Mouse (Mus musculus) forebrain, embryonic 13.5 days (tissue): Measurements from ENCODE around the gene Spata2l. TPM values are rescaled to one million over a fixed set of nuclear protein-coding genes. Genes with fewer than 3 reads are reported as not detected.
A peak's percentile ranks its signal among the peaks of the same experiment; 100 is the strongest.
"Not testable (repeated sequence)": the region's sequence is repeated elsewhere in the genome, so short reads cannot be mapped to it uniquely, and the experiment has no call there.

ENCODE experiments used
- ATAC-seq: fragments of 200-750 bp; cut with Nextera tagmentation; 2 replicates; pipeline ENCODE4 v1.8.0; 2017
- H3K27ac ChIP-seq: fragments of 300-500 bp; sonication (generic); 2 replicates; pipeline ENCODE4 v1.5.1; 2015; ENCODE audit warnings: inconsistent platforms, mild to moderate bottlenecking, moderate library complexity
- H3K27me3 ChIP-seq: fragments of 300-500 bp; sonication (generic); 2 replicates; pipeline ENCODE4 v1.6.1; 2015; ENCODE audit warnings: mild to moderate bottlenecking, inconsistent platforms
- H3K36me3 ChIP-seq: fragments of 300-500 bp; sonication (generic); 2 replicates; pipeline ENCODE4 v1.6.1; 2015; ENCODE audit warnings: mild to moderate bottlenecking, inconsistent platforms; ENCODE audit not compliant: poor library complexity, severe bottlenecking
- H3K4me1 ChIP-seq: fragments of 300-500 bp; sonication (generic); 2 replicates; pipeline ENCODE4 v1.6.1; 2015; ENCODE audit warnings: inconsistent platforms
- H3K4me2 ChIP-seq: fragments of 300-500 bp; sonication (generic); 2 replicates; pipeline ENCODE4 v1.6.1; 2015; ENCODE audit warnings: inconsistent platforms, mild to moderate bottlenecking, moderate library complexity
- H3K4me3 ChIP-seq: fragments of 300-500 bp; sonication (generic); 2 replicates; pipeline ENCODE4 v1.5.1; 2015; ENCODE audit warnings: mild to moderate bottlenecking, inconsistent platforms
- H3K9ac ChIP-seq: fragments of 300-500 bp; sonication (generic); 2 replicates; pipeline ENCODE4 v1.6.1; 2015; ENCODE audit warnings: mild to moderate bottlenecking, inconsistent platforms
- H3K9me3 ChIP-seq: fragments of 300-500 bp; sonication (generic); replicated peaks from 2 replicates; pipeline ENCODE4 v1.6.1; 2016; ENCODE audit warnings: inconsistent platforms
- whole genome bisulfite sequencing: fragments of 180-500 bp; shearing (Covaris S2); methylation state at CpG from one replicate; pipeline ENCODE4 v1.1.7; 2015; 5-methylcytosine and 5-hydroxymethylcytosine counted together
- polyA plus RNA-seq: library from polyadenylated mRNA; unstranded; fragments of >200 nt; fragmentation: Nextera tagmentation; extraction: Ambion mirVana; gene quantifications from 2 replicates; pipeline ENCODE4 v1.2.1, GENCODE M21; 2015

Spata2l gene
- polyA plus RNA-seq, 1 experiment from 2014 or later = 1.4 TPM

DNA sequence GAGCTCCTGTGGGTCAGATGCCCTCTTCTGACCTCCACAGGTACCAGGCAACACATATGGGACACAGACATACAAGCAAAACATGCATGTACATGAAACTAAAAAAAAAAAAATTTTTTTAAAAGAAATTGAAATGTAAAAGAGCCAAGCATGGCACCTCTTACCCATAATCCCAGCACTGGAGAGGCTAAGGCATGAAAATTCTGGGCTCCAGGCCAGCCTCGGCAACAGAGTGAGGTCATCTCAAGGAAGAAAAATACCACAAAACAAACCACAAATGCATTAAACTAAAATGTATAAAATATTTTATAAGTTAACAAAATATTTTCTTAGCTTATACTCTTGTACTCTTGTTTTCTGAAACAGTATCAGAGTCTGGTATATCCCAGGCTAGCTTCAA lies 15.1 kb downstream of the Spata2l start:
- no peak overlapping the region for H3K9ac ChIP-seq
- H3K36me3 ChIP-seq = no peaks in the 10 kb centered on the region
- ATAC-seq = no peak
- H3K27ac ChIP-seq = no peak overlapping the region
- H3K9me3 ChIP-seq = no peaks in the 10 kb centered on the region
- no peak overlapping the region for H3K4me3 ChIP-seq
- no peak overlapping the region for H3K4me2 ChIP-seq
- H3K27me3 ChIP-seq = no peaks in the 10 kb centered on the region
- peaks cover 15% of the 10 kb centered on the region for H3K4me1 ChIP-seq
- WGBS = 92% methylated on average over 1 of the region's 1 CpGs

DNA sequence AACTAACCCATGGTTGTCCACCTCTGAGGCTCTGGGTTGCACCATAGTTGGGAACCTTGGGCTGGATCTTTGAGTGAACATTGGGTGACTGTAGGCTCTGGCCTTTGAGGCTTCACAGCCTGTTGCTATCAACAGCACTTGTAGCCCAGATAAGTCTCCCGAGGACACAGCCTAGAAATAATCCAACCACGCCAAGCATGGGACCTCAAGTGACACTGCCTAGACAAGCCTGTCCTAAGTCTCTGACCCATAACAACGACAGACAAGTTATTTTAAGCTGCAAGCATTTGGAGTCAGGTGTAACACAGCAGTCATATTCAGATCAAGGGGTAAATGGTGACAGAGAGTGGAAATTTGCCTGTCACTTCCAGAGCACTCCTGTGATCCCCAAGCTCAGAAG lies 20.6 kb downstream of the Spata2l start:
- Histone ChIP-seq H3K4me2 (no peak overlapping the region), H3K9ac (no peak overlapping the region), H3K27me3 (no peaks in the 10 kb centered on the region), H3K36me3 (no peaks in the 10 kb centered on the region), H3K4me3 (no peak overlapping the region), H3K27ac (no peak overlapping the region), H3K9me3 (no peaks in the 10 kb centered on the region), H3K4me1 (peaks cover 23% of the 10 kb centered on the region)
- ATAC-seq = no peak
- WGBS = 78% methylated on average over 3 of the region's 3 CpGs

- WGBS = 22% methylated on average over 22 of the region's 22 CpGs
- H3K36me3 ChIP-seq = peaks cover 21% of the 10 kb centered on the region
- no peaks in the 10 kb centered on the region for H3K9me3 ChIP-seq
- H3K4me1 ChIP-seq = peaks cover 23% of the 10 kb centered on the region
- peak overlapping the region; percentile 95 for H3K4me3 ChIP-seq
- H3K4me2 ChIP-seq = peak overlapping the region; percentile 95
- H3K27me3 ChIP-seq = no peaks in the 10 kb centered on the region
- H3K9ac ChIP-seq = peak overlapping the region; percentile 97
- ATAC-seq = no peak; the same call in none of the 2 replicates
- 0 out of 2 replicates have a peak overlapping the region, but pooled peaks have one; percentile 8 for H3K27ac ChIP-seq
Measured at GRCm38 (mm10) chr8:123213118-123213772, 22.8 kb downstream of the Spata2l start.

- H3K36me3 ChIP-seq = peaks cover 29% of the 10 kb centered on the region
- no peaks in the 10 kb centered on the region for H3K9me3 ChIP-seq
- peak; percentile 95 for ATAC-seq
- under 1% methylated on average over 76 of the region's 76 CpGs for WGBS
- H3K27ac ChIP-seq = 0 out of 2 replicates have a peak within 1 kb of the TSS, but pooled peaks have one; percentile 8
- H3K4me3 ChIP-seq = peak within 1 kb of the TSS; percentile 95
- H3K27me3 ChIP-seq = no peaks in the 10 kb centered on the region
- peak within 1 kb of the TSS; percentile 97 for H3K9ac ChIP-seq
- peaks cover 23% of the 10 kb centered on the region for H3K4me1 ChIP-seq
- H3K4me2 ChIP-seq = peak within 1 kb of the TSS; percentile 95
Measured at GRCm38 (mm10) chr8:123212321-123213117, 23.5 kb downstream of the Spata2l start, which contains the start of the genes Chmp1a and Spata33. Gene Chmp1a, minus strand, starts transcription at chr8:123212763. Gene Spata33, plus strand, starts transcription at chr8:123212832.

GRCm38 (mm10) chr8:123211876-123212275 lies 24.2 kb downstream of the Spata2l start:
- Histone ChIP-seq H3K9ac (peak overlapping the region; percentile 97), H3K27ac (no peak overlapping the region), H3K27me3 (no peaks in the 10 kb centered on the region), H3K36me3 (peaks cover 35% of the 10 kb centered on the region), H3K4me1 (peaks cover 23% of the 10 kb centered on the region), H3K9me3 (no peaks in the 10 kb centered on the region), H3K4me2 (peak overlapping the region; percentile 95), H3K4me3 (peak overlapping the region; percentile 95)
- ATAC-seq = no peak
- WGBS = 52% methylated on average over 10 of the region's 10 CpGs

DNA sequence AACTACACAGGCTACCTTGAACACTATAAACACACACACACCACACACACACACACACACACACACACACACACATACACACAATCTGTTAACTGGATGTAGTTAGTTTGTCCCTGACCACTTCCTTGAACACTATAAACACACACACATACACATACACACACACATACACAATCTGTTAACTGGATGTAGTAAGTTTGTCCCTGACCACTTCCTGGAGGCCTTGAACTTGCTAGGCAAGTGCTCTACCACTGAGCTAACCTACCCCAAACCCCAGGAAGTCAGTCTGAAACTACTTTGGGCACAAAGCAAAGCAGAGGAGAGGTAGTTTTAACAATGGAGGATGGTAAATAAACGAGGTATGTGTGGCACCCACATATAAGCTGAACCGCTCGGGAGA lies 32.5 kb downstream of the Spata2l start:
- 92% methylated on average over 3 of the region's 3 CpGs for WGBS

DNA sequence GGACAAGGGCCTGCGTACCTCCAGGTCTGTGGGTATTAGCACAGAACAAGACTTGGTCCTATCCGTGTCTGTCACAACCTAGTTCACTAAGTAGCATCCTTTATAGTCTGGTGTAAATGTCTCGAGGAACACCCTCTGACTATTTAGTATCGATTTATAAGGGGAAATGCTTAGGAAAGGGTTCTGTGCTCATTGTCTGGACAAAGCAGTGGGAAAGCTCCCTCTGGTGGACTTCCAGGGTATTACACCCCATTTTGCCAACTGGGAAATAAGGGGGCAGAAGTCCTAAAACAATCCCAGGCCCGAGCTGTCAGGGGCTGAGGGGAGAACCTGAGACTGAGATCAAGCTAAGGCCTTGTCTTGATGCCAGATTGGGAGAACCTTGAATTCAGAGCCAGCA lies 33.7 kb downstream of the Spata2l start:
- peak; percentile 24; the same call in 1 of the 2 replicates for ATAC-seq
- 24% methylated on average over 5 of the region's 5 CpGs for WGBS
- no peak overlapping the region for H3K9ac ChIP-seq
- peaks cover 35% of the 10 kb centered on the region for H3K36me3 ChIP-seq
- H3K4me1 ChIP-seq = no peaks in the 10 kb centered on the region
- H3K27me3 ChIP-seq = peaks cover 3% of the 10 kb centered on the region; the same call in 1 of the 2 replicates
- no peak overlapping the region for H3K4me2 ChIP-seq
- no peak overlapping the region for H3K4me3 ChIP-seq
- H3K27ac ChIP-seq = no peak overlapping the region
- H3K9me3 ChIP-seq = no peaks in the 10 kb centered on the region

More for the DNA sequence above, 32.5 kb downstream of the Spata2l start:
- Histone ChIP-seq H3K36me3 (peaks cover 48% of the 10 kb centered on the region), H3K9ac (no peak overlapping the region), H3K27me3 (peaks cover 3% of the 10 kb centered on the region; the same call in 1 of the 2 replicates), H3K4me1 (no peaks in the 10 kb centered on the region), H3K27ac (no peak overlapping the region), H3K9me3 (no peaks in the 10 kb centered on the region), H3K4me3 (no peak overlapping the region), H3K4me2 (no peak overlapping the region)
- no peak for ATAC-seq

DNA sequence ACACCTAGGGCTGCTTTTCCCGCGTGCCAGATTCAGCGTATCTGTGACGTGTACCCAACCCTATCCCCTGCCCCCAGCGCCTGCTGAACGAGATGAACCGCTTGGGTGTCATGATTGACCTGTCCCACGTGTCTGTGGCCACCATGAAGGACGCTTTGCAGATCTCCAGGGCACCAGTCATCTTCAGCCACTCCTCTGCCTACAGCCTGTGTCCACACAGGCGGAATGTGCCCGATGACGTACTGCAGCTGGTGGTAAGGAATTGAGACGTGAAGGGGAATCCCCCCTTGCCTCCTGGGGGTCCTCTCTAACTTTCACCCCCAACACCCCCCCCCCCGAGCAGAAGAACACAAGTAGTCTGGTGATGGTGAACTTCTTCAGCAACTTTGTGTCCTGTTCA lies 36.2 kb downstream of the Spata2l start:
- H3K9me3 ChIP-seq = no peaks in the 10 kb centered on the region
- H3K4me3 ChIP-seq = no peak overlapping the region
- no peak overlapping the region for H3K9ac ChIP-seq
- peaks cover 14% of the 10 kb centered on the region for H3K36me3 ChIP-seq
- H3K27me3 ChIP-seq = peaks cover 3% of the 10 kb centered on the region; the same call in 1 of the 2 replicates
- no peak overlapping the region for H3K4me2 ChIP-seq
- no peak for ATAC-seq
- no peaks in the 10 kb centered on the region for H3K4me1 ChIP-seq
- WGBS = 80% methylated on average over 14 of the region's 14 CpGs
- no peak overlapping the region for H3K27ac ChIP-seq

GRCm38 (mm10) chr8:123197016-123197415 lies 39.0 kb downstream of the Spata2l start:
- not testable (repeated sequence) for H3K27ac ChIP-seq, H3K4me2 ChIP-seq, ATAC-seq, H3K9ac ChIP-seq, H3K27me3 ChIP-seq, H3K9me3 ChIP-seq, H3K4me1 ChIP-seq, H3K36me3 ChIP-seq, H3K4me3 ChIP-seq
- 73% methylated on average over 5 of the region's 5 CpGs for WGBS

DNA sequence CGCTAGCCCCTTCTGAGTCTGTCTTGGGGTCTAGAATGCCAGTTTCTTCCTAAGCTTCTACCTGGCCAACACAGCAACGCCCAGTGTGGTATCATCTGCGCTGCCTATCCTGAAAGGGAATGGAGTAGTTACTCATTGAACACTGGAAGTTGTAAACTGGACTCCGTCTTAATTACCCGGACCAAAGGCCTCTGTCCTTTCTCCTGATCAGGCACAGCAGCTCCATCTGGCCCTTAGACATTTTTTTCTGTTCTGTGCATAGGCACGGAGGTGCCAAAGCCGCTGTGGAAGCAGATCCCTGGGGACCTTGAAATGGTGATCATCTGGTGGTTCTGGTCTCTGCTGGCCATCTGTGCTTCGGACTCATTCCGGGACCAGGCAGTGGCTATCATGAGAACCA lies 42.3 kb downstream of the Spata2l start:
- Histone ChIP-seq H3K9me3 (no peaks in the 10 kb centered on the region), H3K27me3 (no peaks in the 10 kb centered on the region), H3K27ac (no peak overlapping the region), H3K4me2 (no peak overlapping the region), H3K9ac (no peak overlapping the region), H3K36me3 (no peaks in the 10 kb centered on the region), H3K4me1 (peaks cover 4% of the 10 kb centered on the region; the same call in 1 of the 2 replicates), H3K4me3 (no peak overlapping the region)
- ATAC-seq = no peak
- WGBS = 90% methylated on average over 9 of the region's 9 CpGs

DNA sequence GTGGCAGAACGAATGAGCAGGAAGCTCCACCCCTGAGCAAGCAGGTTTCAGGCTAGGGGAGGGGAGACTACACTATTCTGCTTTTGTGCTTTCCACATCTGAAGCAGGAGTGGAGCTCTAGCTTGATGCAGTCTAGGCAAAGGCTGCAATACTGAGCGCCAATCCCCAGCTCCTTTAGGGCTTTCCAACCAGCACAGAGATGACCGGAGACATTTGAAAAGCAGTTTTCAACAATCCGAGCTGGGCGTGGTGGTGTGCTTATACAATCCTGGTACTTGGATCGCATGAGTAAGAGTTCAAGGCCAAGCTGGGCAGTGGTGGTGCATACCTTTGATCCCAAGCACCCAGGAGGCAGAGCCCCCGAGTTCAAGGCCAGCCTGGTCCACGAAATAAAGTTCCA lies 44.1 kb downstream of the Spata2l start:
- H3K4me3 ChIP-seq = no peak overlapping the region
- 65% methylated on average over 8 of the region's 8 CpGs for WGBS
- H3K4me2 ChIP-seq = no peak overlapping the region
- H3K9me3 ChIP-seq = no peaks in the 10 kb centered on the region
- no peak overlapping the region for H3K27ac ChIP-seq
- no peaks in the 10 kb centered on the region for H3K27me3 ChIP-seq
- no peaks in the 10 kb centered on the region for H3K36me3 ChIP-seq
- H3K4me1 ChIP-seq = peaks cover 4% of the 10 kb centered on the region; the same call in 1 of the 2 replicates
- no peak overlapping the region for H3K9ac ChIP-seq
- no peak for ATAC-seq

GRCm38 (mm10) chr8:123190678-123191077 lies 45.4 kb downstream of the Spata2l start:
- H3K4me2 ChIP-seq = peak overlapping the region; percentile 20; the same call in 1 of the 2 replicates
- WGBS = 4% methylated on average over 9 of the region's 9 CpGs

More at GRCm38 (mm10) chr8:123190678-123191077, 45.4 kb downstream of the Spata2l start:
- no peak overlapping the region for H3K9ac ChIP-seq
- no peaks in the 10 kb centered on the region for H3K36me3 ChIP-seq
- H3K27me3 ChIP-seq = no peaks in the 10 kb centered on the region
- ATAC-seq = peak; percentile 30; the same call in 1 of the 2 replicates
- no peak overlapping the region for H3K27ac ChIP-seq
- H3K4me3 ChIP-seq = no peak overlapping the region
- H3K4me1 ChIP-seq = peaks cover 4% of the 10 kb centered on the region; the same call in 1 of the 2 replicates
- no peaks in the 10 kb centered on the region for H3K9me3 ChIP-seq
